Mouse (Mus musculus): ENCODE data around the gene Gm33543. TPM values are rescaled to one million over a fixed set of nuclear protein-coding genes. Genes with fewer than 3 reads are reported as not detected.

Gm33543 gene
- polyA plus RNA-seq (2014; fragmentation: Illumina TruSeq; extraction: RNeasy Lipid Tissue Mini Kit (QIAGEN cat#74804); ENCODE audit: low replicate concordance): not detected

DNA sequence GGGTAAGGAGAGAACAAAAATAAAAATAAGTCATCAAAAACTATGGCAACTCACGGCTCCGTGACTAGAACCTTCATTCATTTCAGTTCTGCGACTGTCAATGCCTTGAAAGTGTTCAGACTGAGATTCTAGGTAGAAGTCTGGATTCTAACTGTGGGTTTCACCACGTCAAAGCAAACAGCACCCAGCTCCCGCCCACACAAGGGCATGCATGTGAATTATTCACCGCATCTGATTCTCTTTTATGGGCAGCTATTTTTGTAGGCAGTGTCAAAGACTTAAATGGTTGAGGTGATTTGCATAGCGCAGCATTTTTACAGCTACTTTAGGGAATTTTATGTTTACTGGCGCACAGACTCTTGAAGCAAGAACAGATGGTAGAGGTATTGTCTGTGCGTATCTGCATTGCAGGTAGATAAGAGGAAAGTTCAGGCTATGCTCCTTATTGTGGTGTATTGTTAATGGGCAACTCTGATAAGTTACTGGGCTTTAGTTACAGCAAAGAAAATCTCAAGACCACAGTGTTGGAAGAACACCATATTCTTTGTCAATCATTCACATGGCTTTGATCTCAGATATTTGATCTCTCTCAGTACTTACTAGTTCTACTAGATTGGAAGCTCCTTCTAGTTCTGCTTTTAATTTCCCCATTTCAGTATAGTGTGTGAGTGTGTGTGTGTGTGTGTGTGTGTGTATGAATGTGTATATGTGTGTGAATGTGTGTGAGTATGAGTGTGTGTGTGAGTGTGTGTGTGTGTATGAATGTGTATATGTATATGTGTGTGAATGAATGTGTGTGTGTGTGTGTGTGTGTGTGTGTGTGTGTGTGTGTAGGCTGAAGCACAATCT is at the start of gene Gm33543:
Gene Gm33543 (minus strand): TSS at position 142 of the 849 bp plus-strand sequence.

Other genes with a start within 250 kb of the Gm33543 start
- gene Anapc15-ps, start 169.5 kb downstream of the Gm33543 start, polyA plus RNA-seq (2014; fragmentation: Illumina TruSeq; extraction: RNeasy Lipid Tissue Mini Kit (QIAGEN cat#74804); ENCODE audit: low replicate concordance): not detected
- 46.3 TPM for gene Eea1, start 97.7 kb upstream of the Gm33543 start, polyA plus RNA-seq (2014; fragmentation: Illumina TruSeq; extraction: RNeasy Lipid Tissue Mini Kit (QIAGEN cat#74804); ENCODE audit: low replicate concordance)